Mouse (Mus musculus) MEL (cell line): ENCODE measurements around the gene Olfr1344. TPM values are rescaled to one million over a fixed set of nuclear protein-coding genes. Genes with fewer than 3 reads are reported as not detected.

ENCODE experiments used
- DNase-seq: peaks from one replicate; pipeline ENCODE4 v3.0.0; 2011; ENCODE audit warnings: low read depth, low spot score
- H3K27ac ChIP-seq: 2 replicates; pipeline ENCODE4 v1.5.1; 2012; ENCODE audit warnings: low read depth, mild to moderate bottlenecking, control low read depth, low read length, moderate library complexity; ENCODE audit not compliant: control insufficient read depth
- H3K27me3 ChIP-seq, 2 experiments: fragments of 150-350 bp in 1 of 2; sonication (generic) in 1 of 2; 2 replicates each; pipeline ENCODE4 v1.6.1; 2012; ENCODE audit warnings: low read length in 2 of 2, mild to moderate bottlenecking in 2 of 2, improper control_type of control experiment in 1 of 2, moderate library complexity in 1 of 2; ENCODE audit not compliant: insufficient read depth in 2 of 2, control insufficient read depth in 1 of 2
- H3K36me3 ChIP-seq, 2 experiments: 2 replicates each; pipeline ENCODE4 v1.6.1; 2012 to 2014; ENCODE audit warnings: low read length in 2 of 2, improper control_type of control experiment in 1 of 2, inconsistent platforms in 1 of 2, mild to moderate bottlenecking in 1 of 2; ENCODE audit not compliant: insufficient read depth in 2 of 2, control insufficient read depth in 1 of 2
- H3K4me1 ChIP-seq, 2 experiments: fragments of 150-350 bp in 1 of 2; sonication (generic) in 1 of 2; 2 replicates each; pipeline ENCODE4 v1.6.1; 2012; ENCODE audit warnings: low read length in 2 of 2, improper control_type of control experiment in 1 of 2, mild to moderate bottlenecking in 1 of 2; ENCODE audit not compliant: insufficient read depth in 2 of 2, control insufficient read depth in 1 of 2
- H3K4me3 ChIP-seq, 2 experiments: fragments of 150-350 bp in 1 of 2; sonication (generic) in 1 of 2; 2 replicates each; pipeline ENCODE4 v1.5.1; 2012; ENCODE audit warnings: low read depth in 2 of 2, low read length in 2 of 2, mild to moderate bottlenecking in 2 of 2, moderate library complexity in 2 of 2, control low read depth in 1 of 2, improper control_type of control experiment in 1 of 2; ENCODE audit not compliant: control insufficient read depth in 1 of 2, insufficient read depth in 1 of 2
- H3K79me2 ChIP-seq: 2 replicates; pipeline ENCODE4 v1.6.1; 2012; ENCODE audit warnings: mild to moderate bottlenecking, low read length, moderate library complexity; ENCODE audit not compliant: control insufficient read depth, poor library complexity, insufficient read depth
- H3K9ac ChIP-seq: 2 replicates; pipeline ENCODE4 v1.6.1; 2012; ENCODE audit warnings: low read depth, mild to moderate bottlenecking, control low read depth, low read length, moderate library complexity; ENCODE audit not compliant: control insufficient read depth, poor library complexity, severe bottlenecking
- H3K9me3 ChIP-seq: fragments of 150-350 bp; sonication (generic); replicated peaks from 2 replicates; pipeline ENCODE4 v1.6.1; 2012; ENCODE audit warnings: mild to moderate bottlenecking, low read length, improper control_type of control experiment, moderate library complexity; ENCODE audit not compliant: insufficient read depth
- CHD1 ChIP-seq: IDR thresholded peaks from 2 replicates; pipeline ENCODE4 v1.6.1; 2012; ENCODE audit warnings: low read depth, mild to moderate bottlenecking, inconsistent platforms, low read length, improper control_type of control experiment
- E2F4 ChIP-seq: IDR thresholded peaks from 2 replicates; pipeline ENCODE4 v1.6.1; 2011; ENCODE audit warnings: low read depth, low read length, improper control_type of control experiment, borderline replicate concordance
- EP300 ChIP-seq, 2 experiments: IDR thresholded peaks; 2 replicates each; pipeline ENCODE4 v1.6.1; 2011; ENCODE audit warnings: improper control_type of control experiment in 2 of 2, low read length in 2 of 2, low read depth in 1 of 2, mild to moderate bottlenecking in 1 of 2
- MAFK ChIP-seq: IDR thresholded peaks from 2 replicates; pipeline ENCODE4 v1.6.1; 2011; ENCODE audit warnings: low read depth, mild to moderate bottlenecking, low read length, improper control_type of control experiment, borderline replicate concordance
- MAZ ChIP-seq: IDR thresholded peaks from 2 replicates; pipeline ENCODE4 v1.6.1; 2012; ENCODE audit warnings: low read depth, mild to moderate bottlenecking, inconsistent platforms, low read length, improper control_type of control experiment
- MYB ChIP-seq: IDR thresholded peaks from 2 replicates; pipeline ENCODE4 v1.6.1; 2011; ENCODE audit warnings: mild to moderate bottlenecking, low read depth, low read length, improper control_type of control experiment
- MYC ChIP-seq: IDR thresholded peaks from 2 replicates; pipeline ENCODE4 v1.6.1; 2011; ENCODE audit warnings: low read depth, mild to moderate bottlenecking, low read length, improper control_type of control experiment, moderate library complexity
- POLR2A ChIP-seq, 2 experiments: IDR thresholded peaks; 2 replicates each; pipeline ENCODE4 v1.6.1; 2011 to 2012; ENCODE audit warnings: low read length in 2 of 2, mild to moderate bottlenecking in 2 of 2, control low read depth in 1 of 2, improper control_type of control experiment in 1 of 2, low read depth in 1 of 2, moderate library complexity in 1 of 2; ENCODE audit not compliant: control insufficient read depth in 1 of 2, insufficient read depth in 1 of 2, poor library complexity in 1 of 2
- POLR2AphosphoS5 ChIP-seq: IDR thresholded peaks from 2 replicates; pipeline ENCODE4 v1.6.1; 2012; ENCODE audit warnings: low read depth, borderline replicate concordance, mild to moderate bottlenecking, inconsistent platforms, low read length, moderate library complexity, mixed read lengths
- RCOR1 ChIP-seq: IDR thresholded peaks from 2 replicates; pipeline ENCODE4 v1.6.1; 2012; ENCODE audit warnings: low read depth, mild to moderate bottlenecking, inconsistent platforms, low read length, improper control_type of control experiment
- SMC3 ChIP-seq: IDR thresholded peaks from 2 replicates; pipeline ENCODE4 v1.6.1; 2011; ENCODE audit warnings: low read depth, low read length, improper control_type of control experiment
- TCF12 ChIP-seq: IDR thresholded peaks from 2 replicates; pipeline ENCODE4 v1.6.1; 2014; ENCODE audit warnings: low read depth, mild to moderate bottlenecking, inconsistent platforms, low read length, improper control_type of control experiment, moderate library complexity
- UBTF ChIP-seq: IDR thresholded peaks from 2 replicates; pipeline ENCODE4 v1.6.1; 2012; ENCODE audit warnings: low read depth, mild to moderate bottlenecking, inconsistent platforms, low read length, improper control_type of control experiment, moderate library complexity, borderline replicate concordance; ENCODE audit not compliant: insufficient read depth
- ZKSCAN1 ChIP-seq: IDR thresholded peaks from 2 replicates; pipeline ENCODE4 v1.6.1; 2012; ENCODE audit warnings: low read depth, mild to moderate bottlenecking, inconsistent platforms, low read length, improper control_type of control experiment, moderate library complexity
- ZNF384 ChIP-seq: IDR thresholded peaks from 2 replicates; pipeline ENCODE4 v1.6.1; 2012; ENCODE audit warnings: low read depth, mild to moderate bottlenecking, inconsistent platforms, low read length, improper control_type of control experiment
- polyA plus RNA-seq, 2 experiments: library from polyadenylated mRNA; stranded (reverse) in 1 of 2; unstranded in 1 of 2; fragments of >175 nt in 1 of 2; fragments of >200 nt in 1 of 2; gene quantifications; 2 replicates each; pipeline versions ENCODE4 v1.2.1 to v1.2.4; 2012; ENCODE audit warnings: low replicate concordance in 2 of 2, low read depth in 1 of 2; ENCODE audit not compliant: insufficient read length in 2 of 2, insufficient read depth in 1 of 2, missing spikeins in 1 of 2
- total RNA-seq: library from RNA; depleted of rRNA; stranded (reverse); fragments of 300-350 nt; gene quantifications from 2 replicates; pipeline ENCODE4 v1.2.3, GENCODE M21; 2012

The Olfr1344 gene
- total and polyA plus RNA-seq, 3 experiments, result not detected

- Histone ChIP-seq H3K9me3 (no peaks in the 10 kb centered on the region), H3K27ac (no peak overlapping the region), H3K4me3 (no peak overlapping the region), H3K27me3 (no peaks in the 10 kb centered on the region), H3K36me3 (no peaks in the 10 kb centered on the region), H3K4me1 (no peaks in the 10 kb centered on the region), H3K79me2 (no peaks in the 10 kb centered on the region), H3K9ac (no peak overlapping the region)
- DNase-seq, result no peak
- TF ChIP-seq MAFK, result no peak
Observed at GRCm38 (mm10) chr7:6447771-6448170, 9.3 kb downstream of the Olfr1344 start.

DNA sequence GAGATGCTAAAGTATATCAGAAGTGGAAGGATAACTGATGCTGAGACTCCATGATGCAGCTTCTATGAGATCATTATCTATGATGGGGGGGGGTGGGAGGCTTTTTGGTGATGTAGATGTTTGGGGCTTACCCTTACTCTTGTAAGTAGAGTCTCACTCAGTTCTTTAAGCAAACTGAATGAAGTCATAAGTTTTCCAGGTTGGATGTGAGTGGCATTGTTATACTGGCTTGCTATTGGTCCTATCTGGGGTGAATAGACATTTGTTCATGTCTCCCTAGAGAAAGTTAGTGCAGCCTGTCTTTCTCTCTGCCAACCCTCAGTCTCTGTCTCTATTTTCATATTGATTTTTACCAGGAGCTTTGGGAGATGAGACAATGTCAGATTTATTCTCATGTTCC, 17.4 kb downstream of the Olfr1344 start, which contains the start of gene Olfr1336:
Olfr1336 (plus strand) TSS at position 301 of the 400 bp plus-strand sequence.
- Histone ChIP-seq H3K27ac (no peak within 1 kb of the TSS), H3K9me3 (no peaks in the 10 kb centered on the region), H3K4me3 (no peak within 1 kb of the TSS), H3K36me3 (no peaks in the 10 kb centered on the region), H3K79me2 (no peaks in the 10 kb centered on the region), H3K4me1 (no peaks in the 10 kb centered on the region), H3K9ac (no peak within 1 kb of the TSS), H3K27me3 (no peaks in the 10 kb centered on the region)
- TF ChIP-seq POLR2AphosphoS5 (no peak), ZNF384 (no peak), MYB (no peak), CHD1 (no peak), MYC (no peak), POLR2A (IDR thresholded peaks at IDR 0.05; ENCODE audit: control insufficient read depth in 1 of 2, insufficient read depth in 1 of 2, low read depth in 1 of 2, low read length in 2 of 2, poor library complexity in 1 of 2) (no peak)
- no peak for DNase-seq

DNA sequence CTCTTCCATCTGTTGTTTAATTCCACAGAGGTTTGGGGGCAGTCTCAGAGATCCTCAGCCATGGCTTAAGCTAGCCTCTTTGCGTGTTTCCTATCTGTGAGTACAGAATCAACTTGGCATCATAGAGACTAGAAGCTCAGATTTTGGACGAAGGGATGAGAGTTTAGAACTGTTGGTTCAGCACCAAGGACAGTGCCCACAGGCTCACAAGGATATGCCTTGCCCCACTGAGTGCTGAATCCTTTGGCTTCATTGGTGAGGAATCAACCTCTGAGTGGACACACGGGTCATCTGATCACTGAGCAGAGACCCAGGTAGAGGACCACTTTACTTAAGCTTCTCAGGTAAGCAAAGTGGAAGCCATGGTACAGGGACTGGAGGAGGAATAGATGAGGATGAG, 17.9 kb downstream of the Olfr1344 start:
- no peaks in the 10 kb centered on the region for H3K79me2 ChIP-seq
- peak; percentile 46 for DNase-seq
- H3K27ac ChIP-seq, result no peak overlapping the region
- H3K9me3 ChIP-seq, result no peaks in the 10 kb centered on the region
- no peak overlapping the region for H3K9ac ChIP-seq
- no peak for TF ChIP-seq SMC3
- TF ChIP-seq ZKSCAN1, result no peak
- no peak for TF ChIP-seq EP300 (IDR thresholded peaks at IDR 0.05; ENCODE audit: low read depth in 1 of 2, low read length in 2 of 2)
- no peak for TF ChIP-seq UBTF
- no peak for TF ChIP-seq MAZ
- TF ChIP-seq CHD1, result no peak
- TF ChIP-seq E2F4, result no peak
- no peak for TF ChIP-seq RCOR1
- TF ChIP-seq TCF12, result no peak
- TF ChIP-seq POLR2A (IDR thresholded peaks at IDR 0.05; ENCODE audit: control insufficient read depth in 1 of 2, insufficient read depth in 1 of 2, low read depth in 1 of 2, low read length in 2 of 2, poor library complexity in 1 of 2), result no peak
- H3K4me1 ChIP-seq, result no peaks in the 10 kb centered on the region
- no peaks in the 10 kb centered on the region for H3K27me3 ChIP-seq
- no peak overlapping the region for H3K4me3 ChIP-seq
- H3K36me3 ChIP-seq, result no peaks in the 10 kb centered on the region
